Mouse (Mus musculus) forebrain, embryonic 10.5 days (tissue): ENCODE data around the gene Sec1. TPM values are rescaled to one million over a fixed set of nuclear protein-coding genes. Genes with fewer than 3 reads are reported as not detected.
A peak's percentile ranks its signal among the peaks of the same experiment; 100 is the strongest.

Source experiments
- DNase-seq: peaks from one replicate; pipeline ENCODE4 v3.0.0-alpha.2; 2017; ENCODE audit warnings: low spot score; ENCODE audit errors: extremely low spot score
- H3K27ac ChIP-seq: fragments of 300-500 bp; sonication (generic); 2 replicates; pipeline ENCODE4 v1.5.1; 2016; ENCODE audit warnings: mild to moderate bottlenecking
- H3K27me3 ChIP-seq: fragments of 300-500 bp; sonication (generic); 2 replicates; pipeline ENCODE4 v1.6.1; 2016; ENCODE audit warnings: mild to moderate bottlenecking; ENCODE audit not compliant: poor library complexity, severe bottlenecking
- H3K36me3 ChIP-seq: fragments of 300-500 bp; sonication (generic); replicated peaks from 2 replicates; pipeline ENCODE4 v1.6.1; 2016; ENCODE audit warnings: mild to moderate bottlenecking, moderate library complexity
- H3K4me1 ChIP-seq: fragments of 300-500 bp; sonication (generic); 2 replicates; pipeline ENCODE4 v1.6.1; 2016
- H3K4me3 ChIP-seq: fragments of 300-500 bp; sonication (generic); 2 replicates; pipeline ENCODE4 v1.5.1; 2016; ENCODE audit warnings: mild to moderate bottlenecking, moderate library complexity
- H3K9me3 ChIP-seq: fragments of 300-500 bp; sonication (generic); 2 replicates; pipeline ENCODE4 v1.6.1; 2016; ENCODE audit warnings: mild to moderate bottlenecking, moderate library complexity
- WGBS: fragments of 180-500 bp; shearing (Covaris S2); methylation state at CpG from one replicate; pipeline ENCODE4 v1.1.7; 2016; 5-methylcytosine and 5-hydroxymethylcytosine counted together
- polyA plus RNA-seq: library from polyadenylated mRNA; unstranded; fragments of >200 nt; fragmentation: Nextera tagmentation; extraction: Ambion mirVana; gene quantifications from 2 replicates; pipeline ENCODE4 v1.2.1, GENCODE M21; 2016

Sec1 gene
- polyA plus RNA-seq, result 0.78 and 1.1 TPM in 2 replicates

GRCm38 (mm10) chr7:45693921-45694591, at the start of gene Sec1:
Gene Sec1 (minus strand): TSS chr7:45694402.
- Histone ChIP-seq H3K4me3 (no peak within 1 kb of the TSS), H3K9me3 (no peaks in the 10 kb centered on the region), H3K36me3 (no peaks in the 10 kb centered on the region), H3K27ac (peak within 1 kb of the TSS; percentile 48; the same call in 1 of the 2 replicates), H3K4me1 (peaks cover 33% of the 10 kb centered on the region), H3K27me3 (peaks cover 13% of the 10 kb centered on the region)
- 93% methylated on average over 50 of the region's 50 CpGs for WGBS
- DNase-seq, result no peak

GRCm38 (mm10) chr7:45742338-45742737, 48.1 kb upstream of the Sec1 start:
- Histone ChIP-seq H3K27me3 (peaks cover 21% of the 10 kb centered on the region), H3K4me1 (peaks cover 10% of the 10 kb centered on the region; the same call in 1 of the 2 replicates), H3K36me3 (no peaks in the 10 kb centered on the region), H3K4me3 (peak overlapping the region; percentile 28), H3K27ac (no peak overlapping the region), H3K9me3 (peaks cover 4% of the 10 kb centered on the region; the same call in 1 of the 2 replicates)
- 41% methylated on average over 19 of the region's 19 CpGs for WGBS
- DNase-seq, result no peak

- peaks cover 10% of the 10 kb centered on the region; the same call in 1 of the 2 replicates for H3K4me1 ChIP-seq
- peak overlapping the region; percentile 28 for H3K4me3 ChIP-seq
- H3K36me3 ChIP-seq, result no peaks in the 10 kb centered on the region
- no peak for DNase-seq
- H3K27me3 ChIP-seq, result peaks cover 21% of the 10 kb centered on the region
- H3K9me3 ChIP-seq, result peaks cover 3% of the 10 kb centered on the region; the same call in 1 of the 2 replicates
- H3K27ac ChIP-seq, result no peak overlapping the region
- 37% methylated on average over 11 of the region's 11 CpGs for WGBS
Observed at GRCm38 (mm10) chr7:45741777-45742176, 47.6 kb upstream of the Sec1 start.

- H3K27ac ChIP-seq, result no peak overlapping the region
- H3K36me3 ChIP-seq, result no peaks in the 10 kb centered on the region
- no peak for DNase-seq
- H3K27me3 ChIP-seq, result peaks cover 21% of the 10 kb centered on the region
- no peak overlapping the region for H3K4me3 ChIP-seq
- 87% methylated on average over 12 of the region's 12 CpGs for WGBS
- peaks cover 10% of the 10 kb centered on the region; the same call in 1 of the 2 replicates for H3K4me1 ChIP-seq
- H3K9me3 ChIP-seq, result no peaks in the 10 kb centered on the region
Observed at GRCm38 (mm10) chr7:45741308-45741707, 47.1 kb upstream of the Sec1 start.

- no peak for DNase-seq
- no peak overlapping the region for H3K4me3 ChIP-seq
- no peak overlapping the region for H3K27ac ChIP-seq
- H3K9me3 ChIP-seq, result no peaks in the 10 kb centered on the region
- WGBS, result 75% methylated on average over 10 of the region's 10 CpGs
- H3K4me1 ChIP-seq, result peaks cover 10% of the 10 kb centered on the region; the same call in 1 of the 2 replicates
- H3K27me3 ChIP-seq, result peaks cover 21% of the 10 kb centered on the region
- H3K36me3 ChIP-seq, result no peaks in the 10 kb centered on the region
Observed at GRCm38 (mm10) chr7:45739820-45740219, 45.6 kb upstream of the Sec1 start.

GRCm38 (mm10) chr7:45739162-45739763, 45.1 kb upstream of the Sec1 start:
- Histone ChIP-seq H3K27ac (no peak overlapping the region), H3K9me3 (no peaks in the 10 kb centered on the region), H3K4me1 (peaks cover 10% of the 10 kb centered on the region; the same call in 1 of the 2 replicates), H3K27me3 (peaks cover 21% of the 10 kb centered on the region), H3K36me3 (no peaks in the 10 kb centered on the region), H3K4me3 (no peak overlapping the region)
- peak; percentile 77 for DNase-seq
- WGBS, result 11% methylated on average over 9 of the region's 9 CpGs

- Histone ChIP-seq H3K9me3 (no peaks in the 10 kb centered on the region), H3K4me3 (no peak overlapping the region), H3K27ac (no peak overlapping the region), H3K27me3 (no peaks in the 10 kb centered on the region), H3K4me1 (peaks cover 22% of the 10 kb centered on the region), H3K36me3 (peaks cover 20% of the 10 kb centered on the region)
- WGBS, result 86% methylated on average over 5 of the region's 5 CpGs
- no peak for DNase-seq
Observed at GRCm38 (mm10) chr7:45733477-45733876, 39.3 kb upstream of the Sec1 start.

GRCm38 (mm10) chr7:45730727-45731431, 36.7 kb upstream of the Sec1 start:
- DNase-seq, result peak; percentile 77
- 14% methylated on average over 16 of the region's 16 CpGs for WGBS
- H3K36me3 ChIP-seq, result peaks cover 46% of the 10 kb centered on the region
- H3K9me3 ChIP-seq, result no peaks in the 10 kb centered on the region
- peak overlapping the region; percentile 58 for H3K27ac ChIP-seq
- no peaks in the 10 kb centered on the region for H3K27me3 ChIP-seq
- no peak overlapping the region for H3K4me3 ChIP-seq
- H3K4me1 ChIP-seq, result peaks cover 22% of the 10 kb centered on the region

GRCm38 (mm10) chr7:45727625-45728024, 33.4 kb upstream of the Sec1 start:
- Histone ChIP-seq H3K27ac (no peak overlapping the region), H3K36me3 (peaks cover 79% of the 10 kb centered on the region), H3K9me3 (no peaks in the 10 kb centered on the region), H3K27me3 (no peaks in the 10 kb centered on the region), H3K4me1 (peaks cover 22% of the 10 kb centered on the region), H3K4me3 (no peak overlapping the region)
- no peak for DNase-seq
- 92% methylated on average over 3 of the region's 3 CpGs for whole genome bisulfite sequencing

GRCm38 (mm10) chr7:45726419-45726818, 32.2 kb upstream of the Sec1 start:
- Histone ChIP-seq H3K4me1 (peaks cover 20% of the 10 kb centered on the region), H3K36me3 (peaks cover 91% of the 10 kb centered on the region), H3K4me3 (no peak overlapping the region), H3K27ac (no peak overlapping the region), H3K9me3 (no peaks in the 10 kb centered on the region), H3K27me3 (no peaks in the 10 kb centered on the region)
- 94% methylated on average over 10 of the region's 10 CpGs for WGBS
- no peak for DNase-seq

- Histone ChIP-seq H3K9me3 (no peaks in the 10 kb centered on the region), H3K36me3 (peaks cover 98% of the 10 kb centered on the region), H3K4me1 (peaks cover 17% of the 10 kb centered on the region), H3K27me3 (no peaks in the 10 kb centered on the region), H3K4me3 (no peak within 1 kb of the TSS), H3K27ac (no peak within 1 kb of the TSS)
- DNase-seq, result no peak
- WGBS, result 91% methylated on average over 11 of the region's 11 CpGs
Observed at GRCm38 (mm10) chr7:45725713-45726112, 31.5 kb upstream of the Sec1 start, which contains the start of gene Spaca4. Gene Spaca4 (minus strand): TSS chr7:45725813.

GRCm38 (mm10) chr7:45725151-45725550, 30.9 kb upstream of the Sec1 start:
- Histone ChIP-seq H3K4me1 (peaks cover 17% of the 10 kb centered on the region), H3K9me3 (no peaks in the 10 kb centered on the region), H3K27ac (no peak overlapping the region), H3K27me3 (no peaks in the 10 kb centered on the region), H3K4me3 (no peak overlapping the region), H3K36me3 (peaks cover 100% of the 10 kb centered on the region)
- DNase-seq, result no peak
- 93% methylated on average over 9 of the region's 9 CpGs for WGBS
